Mouse (Mus musculus) spleen, postnatal 36 days (tissue): ENCODE measurements around the gene Kif18a.

Source experiments
- DNase-seq, 2 experiments: peaks; one replicate each; pipeline ENCODE4 v3.0.0; 2022; ENCODE audit warnings: low spot score in 2 of 2, mixed read lengths in 1 of 2

Kif18a gene

DNA sequence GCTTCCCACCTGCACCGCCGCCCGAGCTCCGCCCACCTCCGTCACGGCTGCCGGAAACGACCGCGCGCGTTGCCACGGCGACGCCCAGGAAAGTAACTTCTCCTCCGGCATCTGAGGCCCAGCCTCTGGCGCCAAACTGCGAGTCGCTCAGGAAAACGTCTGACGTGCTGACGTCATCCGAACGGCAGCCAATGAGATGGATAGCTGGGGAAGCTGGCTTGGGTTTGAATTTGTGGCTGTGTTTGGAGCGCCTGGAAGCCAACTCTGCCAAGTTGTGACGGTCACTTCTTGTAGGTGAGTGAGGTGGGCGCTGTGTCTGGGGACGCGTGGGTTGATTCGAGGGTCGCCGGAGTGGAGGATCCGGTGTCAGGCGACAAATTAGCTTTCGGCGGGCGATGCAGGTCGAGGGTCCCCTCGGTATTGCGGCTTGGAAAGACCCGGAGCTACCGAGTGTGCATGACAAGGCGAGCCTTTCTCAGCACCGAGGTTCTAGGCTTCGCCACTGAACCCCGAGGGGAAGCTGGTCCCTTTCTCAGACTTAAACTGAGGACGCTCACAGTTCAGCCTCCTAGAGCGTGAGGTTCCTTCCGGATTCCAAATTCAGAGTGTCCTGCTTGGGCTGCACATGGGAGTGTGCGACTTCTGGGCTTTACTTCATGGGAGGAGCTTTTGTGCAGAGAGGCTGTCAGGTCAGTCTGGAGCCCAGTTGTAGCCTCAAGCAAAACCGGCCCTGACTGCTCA is at the start of gene Kif18a, which contains the start of gene Mettl15:
Gene Kif18a (plus strand): TSS at position 139 of the 741 bp plus-strand sequence.
Gene Mettl15 (minus strand): TSS at position 149 of the 741 bp plus-strand sequence.
- DNase-seq: peak; percentile 94 to 95

DNA sequence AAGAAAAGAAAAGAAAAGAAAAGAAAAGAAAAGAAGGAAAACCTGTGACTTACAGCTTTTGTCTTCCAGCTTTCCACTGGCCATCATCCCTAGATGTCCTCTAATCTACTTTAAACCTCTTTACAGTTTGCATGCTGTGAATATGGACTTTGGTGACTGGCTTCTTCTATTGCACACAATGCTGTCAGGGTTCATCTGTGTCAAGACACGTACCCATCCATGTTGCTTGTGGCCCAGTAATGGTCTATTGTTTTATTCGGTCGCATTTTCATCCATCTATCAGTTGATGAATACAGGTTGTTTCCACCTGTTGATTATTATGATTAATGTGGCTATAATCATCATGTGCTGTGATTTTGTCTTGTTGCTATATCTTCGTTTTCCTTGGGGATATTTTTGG is 46.7 kb upstream of the Kif18a start:
- no peak for DNase-seq

- no peak for DNase-seq
Measured at GRCm38 (mm10) chr2:109235741-109236140, 44.8 kb upstream of the Kif18a start.

DNA sequence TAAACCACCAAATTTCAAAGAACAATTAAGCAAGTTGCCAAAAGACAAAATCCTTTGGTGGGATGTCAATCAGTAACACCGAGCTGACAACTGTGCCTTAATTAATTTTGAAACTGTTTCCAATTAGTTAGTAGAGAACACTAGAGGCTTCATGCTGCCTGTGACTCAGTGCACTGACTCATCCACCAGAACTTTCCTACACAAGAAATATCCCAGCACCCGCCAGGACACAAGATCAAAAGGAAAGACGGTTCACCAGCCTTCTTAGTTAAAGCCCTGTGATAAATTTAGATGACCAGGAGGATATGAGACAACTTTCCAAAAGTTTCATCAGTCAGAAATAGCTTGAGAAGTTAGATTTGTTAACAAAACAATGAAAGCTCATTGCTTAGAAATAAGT is 38.6 kb upstream of the Kif18a start:
- DNase-seq: no peak

GRCm38 (mm10) chr2:109262779-109263178 is 17.8 kb upstream of the Kif18a start:
- no peak for DNase-seq

DNA sequence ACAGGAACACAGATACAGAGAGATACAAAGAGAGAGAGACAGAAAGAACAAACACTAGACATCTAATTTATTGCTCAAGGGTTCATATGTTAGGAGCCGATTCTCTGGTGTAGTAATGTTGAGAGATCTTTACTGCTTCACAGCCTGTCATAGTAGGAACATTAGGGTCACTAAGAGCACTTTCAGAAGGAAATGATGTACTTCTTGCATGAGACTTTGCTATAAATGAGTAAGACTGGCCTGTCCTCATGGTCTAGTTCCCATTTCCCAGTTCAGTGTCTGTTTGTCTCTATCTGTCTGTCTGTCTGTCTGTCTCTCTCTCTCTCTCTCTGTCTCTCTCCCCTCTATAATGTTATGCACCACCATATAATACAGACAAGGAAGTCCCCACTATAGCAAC is 7.4 kb upstream of the Kif18a start:
- no peak for DNase-seq

- no peak for DNase-seq
Measured at GRCm38 (mm10) chr2:109277593-109277992, 2.9 kb upstream of the Kif18a start.

DNA sequence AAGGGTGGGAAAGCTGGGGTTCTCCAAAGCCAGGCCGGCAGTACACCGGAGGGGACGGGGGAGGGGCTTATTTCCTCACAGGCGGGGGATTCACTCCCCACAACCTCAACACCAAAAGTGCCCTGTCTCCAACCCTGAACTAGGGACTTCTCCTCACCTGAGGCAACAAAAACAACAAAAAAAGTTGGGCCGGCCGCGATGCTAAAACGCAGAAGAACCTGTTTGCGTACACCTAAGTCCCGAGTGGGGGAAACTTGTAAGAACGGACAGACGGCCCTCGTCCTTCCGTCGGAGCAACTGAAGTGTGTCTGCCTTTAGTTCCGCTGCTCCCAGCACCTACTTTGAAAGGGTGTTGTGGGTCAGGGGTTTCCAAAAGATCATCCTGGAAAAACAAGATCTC is 2.5 kb upstream of the Kif18a start:
- peak; percentile 43 to 55 for DNase-seq

GRCm38 (mm10) chr2:109280272-109280599 is 302 bp upstream of the Kif18a start:
- no peak for DNase-seq

- DNase-seq: no peak
Measured at GRCm38 (mm10) chr2:109281341-109281690, 778 bp downstream of the Kif18a start.

- peak; percentile 11 to 58 for DNase-seq
Measured at GRCm38 (mm10) chr2:109284121-109284520, 3.6 kb downstream of the Kif18a start.

- no peak for DNase-seq
Measured at GRCm38 (mm10) chr2:109289327-109289726, 8.8 kb downstream of the Kif18a start.

DNA sequence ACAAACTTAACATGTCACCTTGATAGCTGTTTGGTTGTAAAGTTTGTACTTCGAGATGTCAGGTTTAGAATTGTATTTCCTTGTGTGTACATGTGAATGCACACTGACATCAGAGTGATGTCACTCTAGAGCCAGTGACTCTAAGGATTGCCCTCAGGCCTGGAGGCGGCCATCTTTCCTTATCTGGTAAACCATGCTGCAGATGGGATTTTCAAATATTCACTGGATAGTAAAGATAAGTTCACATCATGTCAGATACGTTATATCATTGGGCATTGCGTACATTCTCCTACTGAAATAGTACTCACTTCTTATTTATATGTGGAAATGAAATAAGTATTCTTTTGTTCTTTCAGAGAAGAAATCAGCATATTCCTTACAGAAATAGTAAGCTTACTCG is 15.7 kb downstream of the Kif18a start:
- DNase-seq: no peak

DNA sequence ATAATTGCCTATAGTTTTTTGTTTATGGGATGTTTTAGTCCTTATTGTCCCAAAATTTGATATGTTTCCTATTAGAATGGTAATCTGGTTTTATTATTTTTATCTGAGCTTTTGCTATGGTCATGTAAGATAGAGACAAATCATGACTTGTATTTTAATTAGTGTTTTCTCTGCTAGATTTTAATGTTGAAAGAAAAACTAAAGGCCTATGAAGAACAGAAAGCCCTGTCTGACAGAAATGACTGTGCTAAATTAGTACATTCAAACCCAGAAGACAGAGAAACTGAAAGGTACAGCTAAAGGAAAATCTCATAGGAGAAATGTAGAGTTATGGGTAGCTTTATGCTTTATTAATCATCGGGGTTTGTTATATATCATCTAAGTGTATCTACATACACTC is 17.6 kb downstream of the Kif18a start:
- DNase-seq: no peak

- DNase-seq: no peak
Measured at GRCm38 (mm10) chr2:109302234-109302633, 21.7 kb downstream of the Kif18a start.

DNA sequence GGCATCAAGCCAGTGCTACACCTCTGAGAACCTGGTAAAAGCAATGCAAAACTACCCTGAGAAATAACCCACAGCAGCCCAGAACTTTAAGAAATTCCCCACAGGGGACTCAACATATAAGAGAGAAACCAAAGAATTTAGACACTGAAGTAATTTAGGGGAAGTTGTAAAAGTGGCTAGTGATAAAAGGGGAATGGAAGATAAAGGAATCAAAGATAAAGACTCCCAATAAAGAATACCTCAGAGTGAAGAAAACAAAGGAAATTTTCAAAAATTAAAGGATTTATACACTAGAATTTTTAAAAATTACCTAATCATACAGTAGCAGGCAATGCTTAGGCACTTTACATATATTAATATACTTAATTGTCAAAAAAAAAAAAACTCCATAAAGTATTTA is 23.1 kb downstream of the Kif18a start:
- no peak for DNase-seq

DNA sequence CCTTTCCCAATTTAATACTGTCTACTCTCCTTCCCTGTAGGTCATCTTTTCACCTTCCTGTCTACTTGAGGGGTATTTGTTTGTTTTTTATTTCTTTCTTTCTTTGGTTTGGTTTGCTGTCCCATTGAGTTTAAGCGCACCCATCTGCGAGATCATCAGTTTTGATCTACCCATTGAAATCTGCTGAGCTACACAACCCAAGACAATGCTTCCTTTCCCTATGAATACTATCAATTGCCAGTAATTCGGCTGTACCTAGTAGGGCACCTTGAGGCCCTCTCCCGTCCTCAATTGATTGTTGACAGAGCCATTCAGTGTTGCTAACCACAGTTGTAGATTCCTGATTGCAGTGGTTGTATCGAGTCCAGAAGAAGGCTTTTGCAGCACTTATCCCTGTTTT is 30.8 kb downstream of the Kif18a start:
- DNase-seq: no peak

GRCm38 (mm10) chr2:109331807-109332206 is 51.3 kb downstream of the Kif18a start:
- no peak for DNase-seq

GRCm38 (mm10) chr2:109334237-109334636 is 53.7 kb downstream of the Kif18a start:
- DNase-seq: peak; percentile 12 to 16

DNA sequence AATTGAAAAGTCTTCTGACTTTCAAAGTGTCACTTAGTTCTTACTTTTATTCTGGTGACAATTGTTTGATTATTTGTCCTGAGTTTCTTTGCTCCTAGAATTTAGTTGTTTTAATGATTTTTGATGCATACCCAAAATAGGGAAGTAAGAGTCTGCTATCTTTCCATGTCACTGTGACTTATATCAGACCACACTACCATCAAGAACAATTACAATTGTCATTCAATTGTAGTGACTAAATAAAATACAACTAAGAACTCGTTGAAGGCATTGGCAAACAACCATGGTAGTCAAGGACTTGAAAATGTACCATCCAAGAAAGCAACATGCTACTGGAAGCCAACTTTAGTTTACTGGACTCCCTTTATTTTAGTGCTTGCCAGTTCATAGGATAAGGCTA is 55.2 kb downstream of the Kif18a start:
- DNase-seq: no peak

- DNase-seq: no peak
Measured at GRCm38 (mm10) chr2:109345386-109345785, 64.8 kb downstream of the Kif18a start.

DNA sequence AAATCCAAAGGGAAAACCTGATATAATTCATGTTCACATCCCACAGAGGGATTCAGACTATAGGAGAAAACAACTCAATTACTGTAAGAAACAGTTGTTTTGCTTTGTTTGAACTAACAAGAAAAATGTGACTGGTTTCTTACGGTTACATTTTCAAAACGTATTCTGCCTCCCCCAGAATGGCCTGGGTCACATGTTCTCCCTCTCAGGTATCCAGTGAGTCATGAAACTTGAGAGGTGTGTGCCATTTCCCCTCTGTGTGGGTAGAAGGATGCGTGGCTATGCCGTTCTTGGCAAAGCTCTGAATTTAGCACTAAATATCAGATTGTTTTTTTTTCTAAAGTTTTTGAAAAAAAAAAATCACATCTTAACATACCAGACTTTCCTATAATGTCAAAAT is 68.2 kb downstream of the Kif18a start:
- DNase-seq: no peak

- DNase-seq: no peak
Measured at GRCm38 (mm10) chr2:109358456-109359141, 78.1 kb downstream of the Kif18a start.

DNA sequence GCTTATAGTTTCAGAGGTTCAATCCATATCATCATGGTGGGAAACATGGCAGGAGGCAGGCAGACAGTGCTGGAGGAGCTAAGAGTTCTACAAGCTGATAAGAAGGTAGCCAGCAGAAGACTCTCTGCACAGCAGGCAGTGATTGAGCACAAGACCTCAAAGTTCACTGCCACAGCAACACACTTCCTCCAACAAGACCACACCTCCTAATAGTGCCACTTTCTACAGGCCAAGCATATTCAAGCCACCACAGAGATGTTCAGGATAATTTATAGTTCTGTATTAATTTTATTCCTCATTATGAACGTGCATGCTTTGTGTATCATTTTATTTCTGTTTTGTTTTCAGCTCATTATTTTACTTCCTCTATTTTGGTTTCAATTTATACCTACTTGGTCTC is 85.4 kb downstream of the Kif18a start:
- DNase-seq: no peak
